Comparison of ENCODE assay signal across 1 mouse cellular context in the genomic region with DNA sequence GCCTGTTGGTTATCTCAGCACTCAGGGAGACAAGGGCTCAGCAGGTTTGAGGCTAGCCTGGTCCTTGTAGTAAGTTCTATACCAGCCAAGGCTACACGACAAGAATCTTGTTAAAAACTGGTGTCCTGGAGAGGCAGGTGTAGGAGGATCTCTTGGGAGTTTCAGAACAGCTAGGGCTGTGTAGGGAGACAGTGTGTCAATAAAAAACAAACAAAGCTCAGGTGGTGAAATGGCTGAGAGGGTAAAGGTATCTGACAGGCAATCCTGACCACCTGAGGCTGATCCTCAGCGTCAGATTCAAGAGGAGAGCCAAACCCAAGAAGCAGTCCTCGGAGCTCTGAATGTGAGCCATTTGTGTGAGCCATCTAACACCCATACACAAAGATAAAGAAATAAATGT.
A peak's percentile ranks its signal among the peaks of the same experiment; 100 is the strongest.
TF ChIP-seq lines count a peak whose summit lies in the region.

No protein-coding gene starts in this region.

TF ChIP-seq in CH12.LX, 34 proteins besides CTCF, POLR2A, EP300 and RAD21:
- 0 out of 2 replicates have a peak, but pooled peaks have one; percentile 3 for TF ChIP-seq MAZ (IDR thresholded peaks at IDR 0.05; ENCODE audit: low read depth, low read length)
- TF ChIP-seq KAT2A (IDR thresholded peaks at IDR 0.05; ENCODE audit: insufficient replicate concordance, low read length), result no peak
- TF ChIP-seq ETS1 (conservative IDR thresholded peaks at IDR 0.05; ENCODE audit: low read depth, low read length), result no peak
- no peak for TF ChIP-seq GABPA (IDR thresholded peaks at IDR 0.05; ENCODE audit: insufficient replicate concordance, low read depth, low read length)
